Mouse (Mus musculus): ENCODE measurements around the gene Gm15107. TPM values are rescaled to one million over a fixed set of nuclear protein-coding genes. Genes with fewer than 3 reads are reported as not detected.
"Not testable (repeated sequence)": the region's sequence is repeated elsewhere in the genome, so short reads cannot be mapped to it uniquely, and the experiment has no call there.

Gm15107 gene
- polyA plus RNA-seq (2012; fragmentation: generic; extraction: Trizol): not detected

DNA sequence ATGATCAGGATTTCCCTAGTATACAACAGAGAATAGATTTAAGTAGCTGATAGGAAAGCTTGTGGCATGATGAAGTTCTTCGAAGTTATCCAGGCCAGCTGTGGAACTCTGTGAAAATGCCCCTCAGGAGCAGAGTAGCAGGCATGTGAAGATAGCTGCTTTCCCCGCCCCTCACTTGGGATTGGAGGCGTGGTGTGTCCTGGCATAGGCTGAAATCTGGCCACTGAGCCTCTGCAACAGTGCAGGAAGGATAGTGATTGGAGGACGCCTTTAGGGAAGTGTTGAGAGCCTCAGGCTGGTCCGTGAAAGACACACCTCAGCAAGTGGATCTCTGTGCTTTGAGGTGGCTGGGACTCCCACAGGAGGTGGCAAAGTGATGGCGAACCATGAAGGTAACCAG lies at the start of gene Gm15107:
TSS of gene Gm15107 (plus strand) at position 301 of the 400 bp plus-strand sequence.
- not testable (repeated sequence) for H3ac ChIP-seq (ENCODE audit: control insufficient read depth, insufficient read length); H3K27me3 ChIP-seq (ENCODE audit: control insufficient read depth, insufficient read depth, insufficient read length); H3K79me2 ChIP-seq (ENCODE audit: control insufficient read depth, insufficient read depth); H3K36me3 ChIP-seq (ENCODE audit: control insufficient read depth, insufficient read depth); H3K4me3 ChIP-seq; H3K4me2 ChIP-seq (ENCODE audit: low read depth)

Other genes starting within 250 kb of the Gm15107 start
- gene Gm15080, start 187.7 kb upstream of the Gm15107 start, polyA plus RNA-seq (2012; fragmentation: generic; extraction: Trizol): not detected

Measured in myocyte (in vitro differentiated cells).